Mouse (Mus musculus) adrenal gland (tissue): Measurements from ENCODE around the gene Adgrl3.

Experiments used
- intact Hi-C: fragments of 180-260 bp; cut with DNase I; formaldehyde crosslinking; loops from one replicate; pipeline ENCODE4 v1.15.1; 2025
- microRNA-seq, 2 experiments: library from miRNA; unstranded; fragments of <30 nt; microRNA quantifications; one replicate each; pipeline ENCODE4; 2019

The Adgrl3 gene

DNA sequence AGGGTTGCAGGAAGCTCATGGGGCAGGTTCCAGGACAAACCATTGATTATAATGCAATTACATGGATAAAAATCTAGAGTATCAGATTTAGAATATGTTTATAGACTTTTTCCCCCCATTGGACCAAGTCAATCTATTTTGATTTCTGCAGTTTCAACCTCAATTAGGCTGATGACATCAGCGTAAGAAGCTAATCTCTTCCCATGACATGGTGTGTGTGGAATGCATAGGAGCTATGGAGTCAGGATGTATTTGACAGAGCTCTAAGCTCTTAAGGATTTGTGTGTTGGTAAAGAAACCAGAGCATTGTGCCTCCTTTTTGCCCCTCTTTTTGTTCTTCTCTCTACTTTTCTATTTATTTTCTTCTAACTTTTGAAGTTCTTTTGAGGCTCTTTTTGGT, 812.1 kb downstream of the Adgrl3 start:
- intact Hi-C loops: no loop called here

DNA sequence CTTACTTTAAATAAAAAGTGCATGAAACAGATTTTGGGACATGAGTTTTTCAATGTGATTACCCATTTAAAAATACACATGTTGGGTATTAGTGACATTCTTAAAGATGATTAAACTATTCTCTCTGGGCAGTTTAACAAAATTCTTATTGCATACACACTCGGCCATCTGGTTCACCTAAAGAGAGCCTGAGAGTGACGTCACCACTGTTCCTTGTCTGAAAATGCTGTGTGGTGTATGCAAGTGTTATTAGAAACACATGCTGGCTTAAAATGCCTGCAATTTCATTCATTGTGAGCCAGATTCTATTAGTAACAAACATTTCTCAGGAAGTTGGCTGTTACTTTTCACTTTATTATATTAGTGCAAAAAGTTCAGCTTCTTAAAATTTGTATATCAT, 812.7 kb downstream of the Adgrl3 start:
- intact Hi-C loops: no loop called here

DNA sequence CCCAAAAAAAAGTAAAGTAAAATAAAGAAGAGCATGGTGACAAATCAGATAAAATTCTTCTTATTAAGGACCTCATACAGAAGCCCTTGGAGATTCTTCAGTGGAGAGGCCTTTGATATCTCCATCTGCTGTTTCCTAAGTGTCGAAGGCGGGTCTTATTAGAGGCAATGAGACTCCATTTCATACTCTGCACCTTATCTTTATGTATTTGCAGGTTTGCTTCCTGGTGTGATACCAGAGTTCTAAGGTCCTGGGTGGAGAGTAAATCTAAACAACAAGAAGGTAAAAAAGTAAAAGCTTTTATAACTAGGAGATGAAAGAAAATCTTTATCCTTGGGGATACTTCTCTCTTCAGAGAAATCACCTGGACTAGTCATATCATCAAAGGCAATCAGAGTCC, 817.9 kb downstream of the Adgrl3 start:
- intact Hi-C loops: no loop called here

DNA sequence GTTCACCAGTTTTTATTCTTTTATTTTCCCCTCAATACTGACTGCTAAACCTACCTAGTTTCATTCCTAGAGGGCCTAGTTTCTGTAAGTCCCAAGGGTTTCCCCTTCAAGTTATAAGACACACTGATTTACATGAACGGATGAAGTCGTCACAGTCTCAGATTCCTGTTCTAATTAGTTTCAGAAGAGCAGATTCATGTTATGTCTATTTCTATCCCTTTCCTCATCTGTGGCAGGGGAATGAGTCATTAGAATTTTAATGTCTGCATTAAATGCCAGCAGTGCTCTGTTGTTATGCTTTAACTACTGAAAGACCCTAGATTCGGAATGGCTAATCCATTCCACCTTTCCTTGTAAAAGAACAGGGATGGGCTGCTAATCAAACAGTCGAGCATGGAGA, 823.9 kb downstream of the Adgrl3 start:
- intact Hi-C loops: no loop called here

DNA sequence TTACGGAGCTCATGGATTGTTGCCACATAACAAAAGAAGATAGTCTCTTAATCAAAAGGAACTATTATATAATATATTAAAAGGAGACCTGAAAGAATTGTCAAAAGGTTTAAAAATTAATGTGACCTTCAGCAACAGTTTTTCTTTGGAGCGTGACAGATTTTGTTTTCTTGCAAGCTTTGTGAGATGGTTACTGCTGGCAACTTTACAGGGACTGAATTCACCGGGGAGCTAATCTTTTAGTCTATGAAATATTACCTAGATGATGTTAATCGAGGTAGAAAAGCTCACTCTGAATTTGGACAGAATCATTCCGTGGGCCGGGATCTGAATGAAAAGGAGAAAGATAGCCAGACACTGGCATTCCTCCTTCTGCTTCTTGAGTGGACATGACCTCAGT, 850.4 kb downstream of the Adgrl3 start:
- intact Hi-C loops: no loop called here

Small RNAs within 50 kb of the gene (microRNA-seq; reads per million reads assigned to microRNA genes)
- 0 reads per million in 2 experiments for gene Gm22048
